Mouse (Mus musculus) layer of hippocampus, postnatal 25 days (tissue): Measurements from ENCODE around the gene Robo2. TPM values are rescaled to one million over a fixed set of nuclear protein-coding genes. Genes with fewer than 3 reads are reported as not detected.

Source experiments
- DNase-seq, 2 experiments: peaks; one replicate each; pipeline ENCODE4 v3.0.0; 2022; ENCODE audit warnings: mixed read lengths in 2 of 2, low spot score in 1 of 2; ENCODE audit errors: extremely low spot score in 1 of 2
- microRNA-seq, 2 experiments: library from miRNA; unstranded; fragments of <30 nt; microRNA quantifications; one replicate each; pipeline ENCODE4 v1.2.0; 2021
- total RNA-seq, 2 experiments: library from RNA; stranded (reverse); gene quantifications; 2 replicates each; pipeline ENCODE4 v1.2.3; 2021

Gene Robo2
- total RNA-seq, 2 experiments from 2014 or later = 111 to 113 TPM

DNA sequence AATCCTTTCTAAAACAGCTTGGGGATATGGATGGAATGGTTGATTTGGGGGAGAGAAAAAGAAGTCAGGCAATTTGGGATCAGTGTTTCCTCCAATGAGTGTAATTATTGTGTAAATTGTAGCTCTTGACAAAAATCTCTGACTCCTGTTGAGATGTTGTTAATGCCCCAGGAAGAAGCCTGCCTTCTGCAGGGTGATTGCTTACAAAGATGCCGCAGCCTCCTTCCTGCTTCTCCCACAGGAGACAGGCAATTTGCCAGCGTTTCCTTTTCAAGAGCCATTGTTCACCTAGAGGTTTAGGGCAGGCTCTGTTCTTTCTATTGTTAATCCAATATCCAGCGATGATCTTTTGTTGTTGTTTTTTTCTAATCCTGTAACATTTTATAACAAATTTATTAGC, 547.9 kb downstream of the Robo2 start:
- no peak for DNase-seq

DNA sequence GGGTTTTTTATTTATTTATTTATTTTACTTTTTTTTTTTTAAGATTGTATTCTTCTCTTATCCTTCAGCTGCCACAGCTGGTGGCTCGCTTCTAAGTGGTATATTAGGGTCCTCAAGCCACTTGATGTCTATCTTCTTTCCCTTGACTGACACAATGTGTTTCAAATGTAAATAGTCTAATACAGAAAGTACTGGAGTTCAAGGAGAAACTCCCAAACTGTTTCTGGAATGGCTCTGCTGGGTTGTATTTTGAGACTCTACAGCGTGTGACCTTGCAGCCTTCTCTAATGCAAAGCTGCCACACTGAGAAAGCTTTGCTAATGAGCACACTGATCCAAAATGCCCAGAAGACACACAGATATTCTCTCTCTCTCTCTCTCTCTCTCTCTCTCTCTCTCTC, 552.9 kb downstream of the Robo2 start:
- no peak for DNase-seq

DNA sequence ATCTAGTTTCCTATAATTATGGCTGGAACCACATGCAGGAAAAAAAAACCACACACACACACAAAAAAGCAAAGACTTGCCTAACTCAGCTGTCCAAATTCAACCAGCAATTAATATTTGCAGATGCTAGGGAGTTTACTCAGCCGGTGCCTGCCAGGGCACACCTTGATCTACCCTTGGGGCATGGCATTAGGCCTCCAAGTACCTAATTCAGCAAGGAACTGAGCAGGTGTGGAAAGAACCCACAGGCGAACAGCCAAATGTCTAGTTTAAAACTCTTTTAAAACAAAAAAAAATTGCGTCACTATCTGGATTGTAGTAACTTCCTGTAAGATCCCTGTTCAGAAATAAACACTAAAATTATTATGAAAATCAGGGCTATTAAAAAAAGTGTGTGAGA, 555.8 kb downstream of the Robo2 start:
- DNase-seq = no peak

Small RNA genes within 50 kb of the gene (microRNA-seq; reads per million reads assigned to microRNA genes)
- 0 reads per million in 2 experiments for gene Gm24272
- gene Mir691 = 0 reads per million in 2 experiments
